Mouse (Mus musculus) G1E (cell line): ENCODE measurements around the gene Zc3h18. TPM values are rescaled to one million over a fixed set of nuclear protein-coding genes. Genes with fewer than 3 reads are reported as not detected.

Source experiments
- ATAC-seq: 2 replicates; pipeline ENCODE4 v1.8.0; 2016; ENCODE audit warnings: mild to moderate bottlenecking; ENCODE audit not compliant: insufficient number of reproducible peaks, poor library complexity, low FRiP score, severe bottlenecking; ENCODE audit errors: extremely low read depth
- DNase-seq: peaks from one replicate; pipeline ENCODE4 v3.0.0; 2012; ENCODE audit warnings: low spot score
- H3K27me3 ChIP-seq: 2 replicates; pipeline ENCODE4 v1.6.1; 2012; ENCODE audit warnings: mild to moderate bottlenecking, low read length, inconsistent platforms; ENCODE audit not compliant: insufficient read depth
- H3K36me3 ChIP-seq: replicated peaks from 2 replicates; pipeline ENCODE3; 2012; ENCODE audit warnings: mild to moderate bottlenecking, inconsistent platforms
- H3K4me1 ChIP-seq: 2 replicates; pipeline ENCODE4 v1.6.1; 2012; ENCODE audit warnings: low read depth, low read length, inconsistent platforms, mixed read lengths; ENCODE audit not compliant: insufficient read depth
- H3K4me3 ChIP-seq: 2 replicates; pipeline ENCODE4 v1.5.1; 2012; ENCODE audit warnings: low read depth, mild to moderate bottlenecking, inconsistent platforms, low read length, moderate library complexity, mixed read lengths
- H3K9me3 ChIP-seq: replicated peaks from 2 replicates; pipeline ENCODE4 v1.6.1; 2012; ENCODE audit warnings: inconsistent platforms
- CTCF ChIP-seq: IDR thresholded peaks from 2 replicates; pipeline ENCODE4 v1.5.1; 2012; ENCODE audit warnings: low read depth, low read length, inconsistent platforms, mixed read lengths
- GATA1 ChIP-seq: IDR thresholded peaks from 2 replicates; pipeline ENCODE4 v1.6.1; 2012; ENCODE audit warnings: borderline replicate concordance, low read length, inconsistent platforms, mixed read lengths
- GATA2 ChIP-seq: IDR thresholded peaks from 2 replicates; pipeline ENCODE4 v1.6.1; 2012; ENCODE audit warnings: low read depth, low read length, inconsistent platforms, borderline replicate concordance
- POLR2AphosphoS5 ChIP-seq: IDR thresholded peaks from 2 replicates; pipeline ENCODE4 v1.6.1; 2012; ENCODE audit warnings: low read depth, low read length, inconsistent platforms; ENCODE audit not compliant: insufficient replicate concordance
- TAL1 ChIP-seq: conservative IDR thresholded peaks from 2 replicates; pipeline ENCODE4 v1.6.1; 2012; ENCODE audit warnings: low read depth, low read length, inconsistent platforms, mixed read lengths
- polyA plus RNA-seq: library from polyadenylated mRNA; stranded (reverse); fragments of >175 nt; gene quantifications from 2 replicates; pipeline ENCODE4 v1.2.3, GENCODE M21; 2012
- total RNA-seq, 2 experiments: library from RNA; stranded (forward) in 1 of 2; stranded (reverse) in 1 of 2; fragments of 200-1000 nt in 1 of 2; fragments of >200 nt in 1 of 2; fragmentation: Nextera tagmentation in 1 of 2; gene quantifications; 2 replicates each; pipeline ENCODE4 v1.2.3; 2014 to 2017

The Zc3h18 gene
- total and polyA plus RNA-seq, 3 experiments: 40.3 to 143 (median 58.4) TPM

GRCm38 (mm10) chr8:122340761-122341160 lies 35.6 kb upstream of the Zc3h18 start:
- Histone ChIP-seq H3K9me3 (peaks cover 12% of the 10 kb centered on the region), H3K36me3 (peaks cover 44% of the 10 kb centered on the region), H3K4me1 (peaks cover 92% of the 10 kb centered on the region), H3K4me3 (no peak overlapping the region), H3K27me3 (peaks cover 18% of the 10 kb centered on the region)
- TF ChIP-seq POLR2AphosphoS5: no peak
- no peak for TF ChIP-seq CTCF
- TF ChIP-seq GATA2: no peak
- no peak for TF ChIP-seq GATA1
- no peak for TF ChIP-seq TAL1
- ATAC-seq (no peak), DNase-seq (no peak)

- peaks cover 14% of the 10 kb centered on the region for H3K27me3 ChIP-seq
- TF ChIP-seq POLR2AphosphoS5: peak; percentile 95
- TF ChIP-seq GATA2: no peak
- no peak overlapping the region; the same call in 1 of the 2 replicates for H3K4me3 ChIP-seq
- DNase-seq: no peak
- H3K36me3 ChIP-seq: peaks cover 34% of the 10 kb centered on the region
- H3K4me1 ChIP-seq: peaks cover 91% of the 10 kb centered on the region
- 0 out of 2 replicates have a peak, but pooled peaks have one; percentile 12 for ATAC-seq
- H3K9me3 ChIP-seq: peaks cover 2% of the 10 kb centered on the region
These were observed 34.6 kb upstream of the Zc3h18 start for GRCm38 (mm10) chr8:122341790-122342189.

DNA sequence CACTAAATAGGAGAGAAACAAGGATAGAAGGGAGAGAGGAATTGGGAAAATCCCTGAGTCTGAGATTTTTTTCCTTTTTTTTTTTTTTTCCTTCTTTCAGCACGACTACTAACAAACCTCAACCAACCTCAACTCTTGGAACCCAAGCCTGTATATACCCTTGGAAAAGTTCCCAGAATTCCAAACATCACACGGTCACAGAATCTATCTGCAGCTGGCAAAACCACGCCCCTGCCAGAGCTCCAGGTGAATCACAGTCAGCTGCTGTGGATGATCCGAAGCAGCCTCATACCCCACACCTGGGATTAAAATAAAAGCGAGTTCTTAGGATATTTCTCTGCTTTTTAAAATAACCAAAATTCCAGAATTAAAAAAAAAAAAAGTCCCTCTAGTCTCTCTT lies 34.0 kb upstream of the Zc3h18 start:
- Histone ChIP-seq H3K27me3 (peaks cover 13% of the 10 kb centered on the region), H3K4me3 (no peak overlapping the region), H3K36me3 (peaks cover 28% of the 10 kb centered on the region), H3K4me1 (peaks cover 89% of the 10 kb centered on the region), H3K9me3 (no peaks in the 10 kb centered on the region)
- no peak for TF ChIP-seq GATA2
- no peak for TF ChIP-seq GATA1
- TF ChIP-seq POLR2AphosphoS5: no peak
- no peak for TF ChIP-seq CTCF
- TF ChIP-seq TAL1: no peak
- no peak for ATAC-seq
- no peak for DNase-seq

DNA sequence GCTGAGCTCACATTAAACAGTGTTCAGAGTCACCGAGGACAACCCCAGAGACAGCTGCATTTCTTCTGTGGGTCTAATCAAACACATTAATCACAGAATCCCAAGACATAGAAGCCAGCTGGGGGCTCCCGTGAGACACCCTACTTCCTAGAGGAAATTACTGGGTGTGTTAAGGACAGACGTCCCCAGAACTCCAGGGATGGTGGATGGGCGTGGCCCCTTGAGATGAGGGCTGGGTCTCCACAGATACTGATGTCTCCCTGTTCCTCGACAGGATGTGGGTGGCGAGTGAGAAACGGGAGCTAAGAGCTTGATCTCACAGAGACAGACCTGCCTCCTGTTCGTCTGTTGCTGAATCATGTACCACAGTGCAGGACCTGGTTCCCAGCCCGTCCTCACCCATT lies 33.6 kb upstream of the Zc3h18 start:
- ATAC-seq: 0 out of 2 replicates have a peak, but pooled peaks have one; percentile 42

DNA sequence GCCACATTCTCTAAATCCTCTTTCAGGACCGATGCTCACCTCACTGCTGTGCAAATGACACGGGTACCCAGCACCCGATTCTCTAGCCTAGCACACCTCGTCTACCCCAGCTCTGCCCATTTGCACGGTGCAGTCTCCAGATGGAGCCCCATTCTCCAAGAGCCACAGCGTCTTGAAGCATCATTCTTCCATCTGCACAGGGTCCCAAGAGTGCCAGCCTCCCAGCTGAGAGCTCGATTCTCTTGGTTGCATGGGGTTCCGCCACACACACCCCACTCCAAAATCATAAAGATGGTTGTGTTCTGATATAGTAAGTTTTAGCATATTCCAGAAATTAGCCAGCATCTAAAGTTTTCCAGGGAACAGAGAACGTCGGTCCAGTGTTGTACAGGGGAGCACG lies 33.1 kb upstream of the Zc3h18 start:
- ATAC-seq: no peak
- Histone ChIP-seq H3K4me3 (peak overlapping the region; percentile 59; the same call in 1 of the 2 replicates), H3K9me3 (no peaks in the 10 kb centered on the region), H3K36me3 (peaks cover 18% of the 10 kb centered on the region), H3K4me1 (peaks cover 88% of the 10 kb centered on the region), H3K27me3 (peaks cover 13% of the 10 kb centered on the region)
- no peak for DNase-seq
- TF ChIP-seq GATA2 (no peak), TAL1 (no peak), GATA1 (no peak), CTCF (no peak)

More for the DNA sequence above, 33.6 kb upstream of the Zc3h18 start:
- no peak for DNase-seq
- Histone ChIP-seq H3K27me3 (peaks cover 13% of the 10 kb centered on the region), H3K9me3 (no peaks in the 10 kb centered on the region), H3K4me1 (peaks cover 88% of the 10 kb centered on the region), H3K36me3 (peaks cover 23% of the 10 kb centered on the region), H3K4me3 (peak overlapping the region; percentile 40; the same call in 1 of the 2 replicates)
- TF ChIP-seq GATA2: no peak
- 0 out of 2 replicates have a peak, but pooled peaks have one; percentile 81 for TF ChIP-seq POLR2AphosphoS5

- ATAC-seq: no peak
- Histone ChIP-seq H3K4me1 (peaks cover 88% of the 10 kb centered on the region), H3K27me3 (peaks cover 13% of the 10 kb centered on the region), H3K36me3 (peaks cover 14% of the 10 kb centered on the region), H3K9me3 (no peaks in the 10 kb centered on the region), H3K4me3 (peak overlapping the region; percentile 59; the same call in 1 of the 2 replicates)
- no peak for DNase-seq
- TF ChIP-seq TAL1: no peak
- TF ChIP-seq GATA1: no peak
- no peak for TF ChIP-seq POLR2AphosphoS5
- no peak for TF ChIP-seq GATA2
- TF ChIP-seq CTCF: no peak
These were observed 32.7 kb upstream of the Zc3h18 start for GRCm38 (mm10) chr8:122343758-122344157.

DNA sequence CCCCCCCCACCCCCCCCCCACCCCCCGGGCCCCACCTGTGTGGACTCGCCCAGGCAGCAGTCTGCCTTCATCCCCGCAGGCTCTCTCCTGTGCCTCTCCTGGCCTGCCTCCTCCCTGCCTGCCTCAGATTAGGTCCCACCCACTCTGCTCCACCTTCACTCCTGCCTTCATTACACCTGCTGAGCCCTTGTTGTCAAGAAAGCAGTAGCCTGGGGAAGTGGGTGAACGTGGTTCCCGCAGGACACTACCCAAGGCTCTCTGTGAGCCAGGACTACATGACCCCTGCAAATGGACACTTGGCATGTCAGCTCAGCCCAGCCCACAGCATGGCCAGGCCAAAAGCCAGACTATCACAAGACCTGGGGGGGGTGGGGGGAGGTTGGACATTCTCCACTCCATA lies 32.2 kb upstream of the Zc3h18 start:
- Histone ChIP-seq H3K4me1 (peaks cover 88% of the 10 kb centered on the region), H3K36me3 (peaks cover 9% of the 10 kb centered on the region), H3K4me3 (peak overlapping the region; percentile 45; the same call in 1 of the 2 replicates), H3K9me3 (no peaks in the 10 kb centered on the region), H3K27me3 (peaks cover 13% of the 10 kb centered on the region)
- ATAC-seq: no peak
- no peak for DNase-seq
- TF ChIP-seq GATA2 (no peak), GATA1 (no peak), CTCF (no peak), TAL1 (no peak), POLR2AphosphoS5 (no peak)
